Mouse (Mus musculus) G1E (cell line): ENCODE measurements around the gene Sfpq.
"Not testable (repeated sequence)": the region's sequence is repeated elsewhere in the genome, so short reads cannot be mapped to it uniquely, and the experiment has no call there.

Source experiments
- CTCF ChIP-seq: IDR thresholded peaks from 2 replicates; pipeline ENCODE4 v1.5.1; 2012; ENCODE audit warnings: low read depth, low read length, inconsistent platforms, mixed read lengths
- GATA1 ChIP-seq: IDR thresholded peaks from 2 replicates; pipeline ENCODE4 v1.6.1; 2012; ENCODE audit warnings: borderline replicate concordance, low read length, inconsistent platforms, mixed read lengths
- TAL1 ChIP-seq: conservative IDR thresholded peaks from 2 replicates; pipeline ENCODE4 v1.6.1; 2012; ENCODE audit warnings: low read depth, low read length, inconsistent platforms, mixed read lengths

- not testable (repeated sequence) for TF ChIP-seq CTCF, TAL1, GATA1
Observed at GRCm38 (mm10) chr4:126983736-126984525, 37.2 kb upstream of the Sfpq start.
